10 mouse cellular contexts compared by ENCODE assay signal in genomic region chr11:55164723-55165122, GRCm38 (mm10). TPM values are rescaled to one million over a fixed set of nuclear protein-coding genes. Genes with fewer than 3 reads are reported as not detected.
A peak's percentile ranks its signal among the peaks of the same experiment; 100 is the strongest.
DNase-seq lines count a peak whose midpoint lies in the region; ATAC-seq and TF ChIP-seq lines count a peak whose summit lies in the region.
"Had no signal": no experiment of that assay in that cellular context is flagged by ENCODE, and none has a peak within 500 bp of the region (broad histone marks: within the 10 kb centered on the region; RNA-seq: fewer than 3 reads in every experiment).

No protein-coding gene starts in this region.

- peak; percentile 68 for TF ChIP-seq CTCF in hindbrain, postnatal 0 days (IDR thresholded peaks at IDR 0.05; ENCODE audit: low read depth)
- peak; percentile 73 for TF ChIP-seq CTCF in G1E (IDR thresholded peaks at IDR 0.05; ENCODE audit: low read depth, low read length)
- TF ChIP-seq CTCF in lung, postnatal 0 days (IDR thresholded peaks at IDR 0.05): peak; percentile 80

- no peak overlapping the region for H3K9ac ChIP-seq in hindbrain, postnatal 0 days (replicated peaks; ENCODE audit: low read length)
- H3K9ac ChIP-seq in hindbrain, embryonic 12.5 days: no peak overlapping the region
- H3K9ac ChIP-seq in lung, postnatal 0 days (replicated peaks; ENCODE audit: low read depth): no peak overlapping the region
- H3K9ac ChIP-seq in forebrain, embryonic 15.5 days (replicated peaks): no peak overlapping the region

- no peak overlapping the region for H3K4me2 ChIP-seq in hindbrain, postnatal 0 days (ENCODE audit: low read depth, low read length)
- no peak overlapping the region for H3K4me2 ChIP-seq in hindbrain, embryonic 12.5 days (replicated peaks)
- no peak overlapping the region for H3K4me2 ChIP-seq in lung, postnatal 0 days (replicated peaks; ENCODE audit: low read depth, low read length)
- no peak overlapping the region for H3K4me2 ChIP-seq in forebrain, embryonic 15.5 days (replicated peaks)

- DNase-seq in hindbrain, postnatal 0 days (ENCODE audit: low spot score): peak; percentile 30
- no peak for DNase-seq in G1E (ENCODE audit: low spot score)
- peak; percentile 72 for DNase-seq in brain, adult 2 months (ENCODE audit: low read depth, low spot score)
- DNase-seq in induced T-regulatory cell, adult 2 months (ENCODE audit: low read depth): peak; percentile 84
- peak; percentile 64 for DNase-seq in lung, postnatal 0 days (ENCODE audit: low spot score)
- peak; percentile 48 to 76 for DNase-seq in spleen, postnatal 4 days (ENCODE audit: low spot score in 2 of 2)

- H3K27ac ChIP-seq in hindbrain, postnatal 0 days: no peak overlapping the region
- no peak overlapping the region for H3K27ac ChIP-seq in hindbrain, embryonic 12.5 days
- no peak overlapping the region for H3K27ac ChIP-seq in lung, postnatal 0 days (ENCODE audit: low read length)
- no peak overlapping the region for H3K27ac ChIP-seq in forebrain, embryonic 15.5 days (replicated peaks)

- H3K27me3 ChIP-seq in hindbrain, postnatal 0 days (ENCODE audit: insufficient read depth, low read length): no peaks in the 10 kb centered on the region
- H3K27me3 ChIP-seq in hindbrain, embryonic 12.5 days: no peaks in the 10 kb centered on the region
- H3K27me3 ChIP-seq in G1E (ENCODE audit: insufficient read depth, low read length): no peaks in the 10 kb centered on the region
- no peaks in the 10 kb centered on the region for H3K27me3 ChIP-seq in lung, postnatal 0 days (replicated peaks; ENCODE audit: insufficient read depth, low read length)
- no peaks in the 10 kb centered on the region for H3K27me3 ChIP-seq in forebrain, embryonic 15.5 days

- TF ChIP-seq EP300 in lung, postnatal 0 days (IDR thresholded peaks at IDR 0.05): no peak

- no peak for ATAC-seq in hindbrain, postnatal 0 days
- ATAC-seq in hindbrain, embryonic 12.5 days (ENCODE audit: low FRiP score): no peak
- no peak for ATAC-seq in G1E (ENCODE audit: extremely low read depth, insufficient number of reproducible peaks, low FRiP score, poor library complexity, severe bottlenecking)
- no peak for ATAC-seq in lung, postnatal 0 days
- no peak for ATAC-seq in forebrain, embryonic 15.5 days (replicated peaks)

- no peaks in the 10 kb centered on the region for H3K36me3 ChIP-seq in hindbrain, postnatal 0 days (ENCODE audit: insufficient read depth, low read length)
- no peaks in the 10 kb centered on the region for H3K36me3 ChIP-seq in hindbrain, embryonic 12.5 days
- H3K36me3 ChIP-seq in G1E (replicated peaks): no peaks in the 10 kb centered on the region
- H3K36me3 ChIP-seq in lung, postnatal 0 days (ENCODE audit: insufficient read depth, low read length): no peaks in the 10 kb centered on the region
- no peaks in the 10 kb centered on the region for H3K36me3 ChIP-seq in forebrain, embryonic 15.5 days

- no peaks in the 10 kb centered on the region for H3K4me1 ChIP-seq in hindbrain, postnatal 0 days (ENCODE audit: insufficient read depth, low read length)
- H3K4me1 ChIP-seq in hindbrain, embryonic 12.5 days: no peaks in the 10 kb centered on the region
- no peaks in the 10 kb centered on the region for H3K4me1 ChIP-seq in G1E (ENCODE audit: insufficient read depth, low read depth, low read length)
- H3K4me1 ChIP-seq in lung, postnatal 0 days (ENCODE audit: insufficient read depth, low read depth, low read length): no peaks in the 10 kb centered on the region
- H3K4me1 ChIP-seq in forebrain, embryonic 15.5 days: no peaks in the 10 kb centered on the region

- WGBS in hindbrain, postnatal 0 days: 49% methylated on average over 3 of the region's 3 CpGs
- 39% methylated on average over 3 of the region's 3 CpGs for WGBS in hindbrain, embryonic 12.5 days
- 32% methylated on average over 3 of the region's 3 CpGs for whole genome bisulfite sequencing in lung, postnatal 0 days
- WGBS in forebrain, embryonic 15.5 days: 48% methylated on average over 3 of the region's 3 CpGs

- H3K9me3 ChIP-seq in hindbrain, postnatal 0 days (ENCODE audit: low read length): no peaks in the 10 kb centered on the region
- H3K9me3 ChIP-seq in hindbrain, embryonic 12.5 days (replicated peaks): no peaks in the 10 kb centered on the region
- no peaks in the 10 kb centered on the region for H3K9me3 ChIP-seq in G1E (replicated peaks)
- no peaks in the 10 kb centered on the region for H3K9me3 ChIP-seq in lung, postnatal 0 days (ENCODE audit: low read length)
- no peaks in the 10 kb centered on the region for H3K9me3 ChIP-seq in forebrain, embryonic 15.5 days
- H3K9me3 ChIP-seq: megakaryocyte, embryonic 14.5 days had no signal

- no peak overlapping the region for H3K4me3 ChIP-seq in hindbrain, postnatal 0 days (ENCODE audit: low read length)
- H3K4me3 ChIP-seq in hindbrain, embryonic 12.5 days: no peak overlapping the region
- no peak overlapping the region for H3K4me3 ChIP-seq in G1E (ENCODE audit: low read depth, low read length)
- H3K4me3 ChIP-seq in lung, postnatal 0 days (ENCODE audit: low read depth, low read length): no peak overlapping the region
- H3K4me3 ChIP-seq in forebrain, embryonic 15.5 days: no peak overlapping the region
- H3K4me3 ChIP-seq: megakaryocyte, embryonic 14.5 days had no signal

RNA-seq across cellular contexts. Expression of gene Slc36a3, which starts 13.2 kb away (rescaled TPM):
- total RNA-seq in hindbrain, postnatal 0 days (2014; rRNA removed): not detected in 2 replicates
- polyA plus RNA-seq in hindbrain, postnatal 0 days (2015; fragmentation: Nextera tagmentation; extraction: Ambion mirVana): not detected in 2 replicates
- not detected in 2 replicates for polyA plus RNA-seq in hindbrain, embryonic 12.5 days (2016; fragmentation: Nextera tagmentation; extraction: Ambion mirVana)
- not detected in 2 replicates for total RNA-seq in G1E (2014; fragmentation: Nextera tagmentation)
- 0.12 and 0.16 TPM in 2 replicates for total RNA-seq in G1E (2017)
- not detected in 2 replicates for polyA plus RNA-seq in G1E (2012)
- polyA plus RNA-seq in lung, postnatal 0 days (2015; fragmentation: Nextera tagmentation; extraction: Ambion mirVana): 0.07 TPM in 1 of 2 replicates, not detected in the other
- not detected in 2 replicates for polyA plus RNA-seq in forebrain, embryonic 15.5 days (2015; fragmentation: Nextera tagmentation; extraction: Ambion mirVana)
- total RNA-seq: gastrocnemius, postnatal 4 days had no signal

RNA-seq across cellular contexts. Expression of gene Slc36a2, which starts 20.2 kb away (rescaled TPM):
- total RNA-seq in hindbrain, postnatal 0 days (2014; rRNA removed): 0.36 and 0.84 TPM in 2 replicates
- polyA plus RNA-seq in hindbrain, postnatal 0 days (2015; fragmentation: Nextera tagmentation; extraction: Ambion mirVana): 0.78 and 0.94 TPM in 2 replicates
- 0.40 and 0.52 TPM in 2 replicates for polyA plus RNA-seq in hindbrain, embryonic 12.5 days (2016; fragmentation: Nextera tagmentation; extraction: Ambion mirVana)
- total RNA-seq in G1E (2014; fragmentation: Nextera tagmentation) (not detected in 2 replicates), G1E (2017) (0.16 TPM in 1 of 2 replicates, not detected in the other)
- polyA plus RNA-seq in G1E (2012): not detected in 2 replicates
- 25.4 and 32.4 TPM in 2 replicates for polyA plus RNA-seq in lung, postnatal 0 days (2015; fragmentation: Nextera tagmentation; extraction: Ambion mirVana)
- 0.08 TPM in 1 of 2 replicates, not detected in the other for polyA plus RNA-seq in forebrain, embryonic 15.5 days (2015; fragmentation: Nextera tagmentation; extraction: Ambion mirVana)

RNA-seq across cellular contexts. Expression of gene Slc36a1, which starts 39.4 kb away (rescaled TPM):
- total RNA-seq in hindbrain, postnatal 0 days (2014; rRNA removed): 35.0 and 37.3 TPM in 2 replicates
- 3.8 TPM in 2 replicates for polyA plus RNA-seq in hindbrain, postnatal 0 days (2015; fragmentation: Nextera tagmentation; extraction: Ambion mirVana)
- 1.5 and 2.3 TPM in 2 replicates for polyA plus RNA-seq in hindbrain, embryonic 12.5 days (2016; fragmentation: Nextera tagmentation; extraction: Ambion mirVana)
- total RNA-seq in G1E (2014; fragmentation: Nextera tagmentation) (5.3 and 6.2 TPM in 2 replicates), G1E (2017) (5.5 and 5.8 TPM in 2 replicates)
- 4.4 and 6.7 TPM in 2 replicates for polyA plus RNA-seq in G1E (2012)
- 1.7 and 1.8 TPM in 2 replicates for polyA plus RNA-seq in lung, postnatal 0 days (2015; fragmentation: Nextera tagmentation; extraction: Ambion mirVana)
- polyA plus RNA-seq in forebrain, embryonic 15.5 days (2015; fragmentation: Nextera tagmentation; extraction: Ambion mirVana): 2.6 and 3.0 TPM in 2 replicates

Comparison
In these comparisons a context has a peak if more than half of its experiments do, and no peak if none do; other contexts are left out.
1. RNA of gene Slc36a2, which starts 20.2 kb away (polyA plus RNA-seq): 25.4 to 32.4 TPM in lung, postnatal 0 days; 0.78 to 0.94 TPM in hindbrain, postnatal 0 days, 0.40 to 0.52 TPM in hindbrain, embryonic 12.5 days, 0.08 TPM in forebrain, embryonic 15.5 days and not detected in G1E; every median in the first group is over 10 times any median in the second.
2. Peak in every context shown above with its lines, with median percentiles within 50 percentile points of each other: CTCF ChIP-seq.